Mouse (Mus musculus) E14TG2a.4 (cell line): ENCODE measurements around the gene Sprr2k.

Experiments used
- CTCF ChIP-seq: conservative IDR thresholded peaks from 2 replicates; pipeline ENCODE4 v1.5.1; 2014; ENCODE audit warnings: low read length
- NANOG ChIP-seq: IDR thresholded peaks from 2 replicates; pipeline ENCODE4 v1.6.1; 2014; ENCODE audit warnings: borderline replicate concordance, low read length, mixed read lengths
- POU5F1 ChIP-seq: IDR thresholded peaks from 2 replicates; pipeline ENCODE4 v1.6.1; 2014; ENCODE audit warnings: low read length, borderline replicate concordance

GRCm38 (mm10) chr3:92438689-92439088, 6.3 kb downstream of the Sprr2k start, which contains the start of gene Sprr1b:
- TF ChIP-seq CTCF (no peak), NANOG (no peak), POU5F1 (no peak)
